Mouse (Mus musculus) C2C12 (cell line): Measurements from ENCODE around the gene Slc4a2. TPM values are rescaled to one million over a fixed set of nuclear protein-coding genes. Genes with fewer than 3 reads are reported as not detected.
A peak's percentile ranks its signal among the peaks of the same experiment; 100 is the strongest.

ENCODE experiments used
- H3K27me3 ChIP-seq: one replicate; pipeline ENCODE4 v1.6.1; 2011; ENCODE audit not compliant: control insufficient read depth, insufficient read depth, insufficient read length
- H3K36me3 ChIP-seq: one replicate; pipeline ENCODE4 v1.6.1; 2011; ENCODE audit not compliant: control insufficient read depth, insufficient read depth
- H3K4me3 ChIP-seq: one replicate; pipeline ENCODE4 v1.5.1; 2011; ENCODE audit warnings: mild to moderate bottlenecking, control low read depth; ENCODE audit not compliant: poor library complexity, insufficient read depth, severe bottlenecking
- H3K79me2 ChIP-seq: one replicate; pipeline ENCODE4 v1.6.1; 2011; ENCODE audit not compliant: control insufficient read depth, insufficient read depth
- H3K79me3 ChIP-seq: one replicate; pipeline ENCODE4 v1.6.1; 2011; ENCODE audit warnings: low read depth, control low read depth
- H3ac ChIP-seq: one replicate; pipeline ENCODE3; 2011; ENCODE audit warnings: low read depth; ENCODE audit not compliant: control insufficient read depth, insufficient read length
- CEBPB ChIP-seq: IDR thresholded peaks from one replicate; pipeline ENCODE4 v1.6.1; 2011; ENCODE audit warnings: low read depth, mild to moderate bottlenecking, control low read depth, moderate library complexity
- CTCF ChIP-seq: IDR thresholded peaks from one replicate; pipeline ENCODE4 v1.5.1; 2011; ENCODE audit not compliant: control insufficient read depth, insufficient read depth, insufficient read length
- FOSL1 ChIP-seq: IDR thresholded peaks from one replicate; pipeline ENCODE4 v1.8.0; 2011; ENCODE audit warnings: mild to moderate bottlenecking, low read length; ENCODE audit not compliant: poor library complexity, insufficient read depth, severe bottlenecking
- MAX ChIP-seq: IDR thresholded peaks from one replicate; pipeline ENCODE4 v1.6.1; 2011; ENCODE audit warnings: mild to moderate bottlenecking, control low read depth
- MYOD1 ChIP-seq: IDR thresholded peaks from one replicate; pipeline ENCODE4 v1.6.1; 2011; ENCODE audit warnings: low read depth; ENCODE audit not compliant: control insufficient read depth, insufficient read length
- MYOG ChIP-seq: IDR thresholded peaks from one replicate; pipeline ENCODE4 v1.6.1; 2011; ENCODE audit not compliant: control insufficient read depth, insufficient read length; ENCODE audit errors: extremely low read depth
- USF1 ChIP-seq: IDR thresholded peaks from one replicate; pipeline ENCODE4 v1.6.1; 2011; ENCODE audit warnings: low read depth, mild to moderate bottlenecking, control low read depth, moderate library complexity
- polyA plus RNA-seq: library from polyadenylated mRNA; unstranded; fragments of >200 nt; fragmentation: generic; extraction: Trizol; gene quantifications from one replicate; pipeline ENCODE4 v1.2.1, GENCODE M21; 2012; ENCODE audit warnings: missing spikeins

Slc4a2 gene
- polyA plus RNA-seq, 1 experiment, result 76.4 TPM

GRCm38 (mm10) chr5:24474025-24474722 lies 50.5 kb downstream of the Slc4a2 start:
- Histone ChIP-seq H3ac (no peak overlapping the region), H3K4me3 (no peak overlapping the region)

GRCm38 (mm10) chr5:24474723-24475261 lies 51.2 kb downstream of the Slc4a2 start:
- TF ChIP-seq MYOG (no peak), CTCF (no peak), USF1 (no peak), FOSL1 (no peak), MAX (no peak)
- Histone ChIP-seq H3K27me3 (no peaks in the 10 kb centered on the region), H3ac (no peak overlapping the region), H3K79me2 (peaks cover 75% of the 10 kb centered on the region), H3K36me3 (peaks cover 37% of the 10 kb centered on the region), H3K4me3 (no peak overlapping the region), H3K79me3 (peaks cover 52% of the 10 kb centered on the region)

More at GRCm38 (mm10) chr5:24474025-24474722, 50.5 kb downstream of the Slc4a2 start:
- Histone ChIP-seq H3K36me3 (peaks cover 34% of the 10 kb centered on the region), H3K79me3 (peaks cover 58% of the 10 kb centered on the region), H3K27me3 (no peaks in the 10 kb centered on the region), H3K79me2 (peaks cover 82% of the 10 kb centered on the region)
- TF ChIP-seq MAX (no peak), MYOD1 (no peak), USF1 (no peak), MYOG (no peak), CTCF (no peak), FOSL1 (no peak), CEBPB (no peak)

GRCm38 (mm10) chr5:24475476-24476241 lies 52.0 kb downstream of the Slc4a2 start:
- H3K79me2 ChIP-seq, result peaks cover 67% of the 10 kb centered on the region
- H3K27me3 ChIP-seq, result no peaks in the 10 kb centered on the region
- H3ac ChIP-seq, result no peak overlapping the region
- H3K36me3 ChIP-seq, result peaks cover 42% of the 10 kb centered on the region
- TF ChIP-seq MYOD1, result no peak
- TF ChIP-seq CTCF, result no peak
- no peak for TF ChIP-seq MAX
- TF ChIP-seq MYOG, result no peak
- peaks cover 45% of the 10 kb centered on the region for H3K79me3 ChIP-seq
- no peak overlapping the region for H3K4me3 ChIP-seq

- no peak for TF ChIP-seq MYOD1
- TF ChIP-seq CTCF, result no peak
- no peak for TF ChIP-seq USF1
- TF ChIP-seq MYOG, result no peak
- TF ChIP-seq CEBPB, result no peak
- no peak for TF ChIP-seq FOSL1
- no peak for TF ChIP-seq MAX
- peaks cover 49% of the 10 kb centered on the region for H3K36me3 ChIP-seq
- H3ac ChIP-seq, result no peak overlapping the region
- peaks cover 25% of the 10 kb centered on the region for H3K79me3 ChIP-seq
- no peak overlapping the region for H3K4me3 ChIP-seq
- H3K27me3 ChIP-seq, result no peaks in the 10 kb centered on the region
- peaks cover 44% of the 10 kb centered on the region for H3K79me2 ChIP-seq
These were observed 54.3 kb downstream of the Slc4a2 start for GRCm38 (mm10) chr5:24477909-24478308.

GRCm38 (mm10) chr5:24481647-24482046 lies 58.0 kb downstream of the Slc4a2 start:
- H3K36me3 ChIP-seq, result peaks cover 53% of the 10 kb centered on the region

More at GRCm38 (mm10) chr5:24481647-24482046, 58.0 kb downstream of the Slc4a2 start:
- H3K27me3 ChIP-seq, result no peaks in the 10 kb centered on the region
- H3K4me3 ChIP-seq, result no peak overlapping the region
- peaks cover 7% of the 10 kb centered on the region for H3K79me2 ChIP-seq
- TF ChIP-seq CTCF (peak; percentile 26), FOSL1 (no peak)
- peaks cover under 1% of the 10 kb centered on the region for H3K79me3 ChIP-seq
- no peak overlapping the region for H3ac ChIP-seq
